Mouse (Mus musculus) heart, postnatal 0 days (tissue): ENCODE data around the gene Coa7. TPM values are rescaled to one million over a fixed set of nuclear protein-coding genes. Genes with fewer than 3 reads are reported as not detected.

Experiments used
- ATAC-seq: fragments of 200-750 bp; cut with Nextera tagmentation; 2 replicates; pipeline ENCODE4 v1.8.0; 2017; ENCODE audit warnings: low read depth, moderate number of reproducible peaks, moderate library complexity; ENCODE audit not compliant: insufficient read depth
- DNase-seq: peaks from one replicate; pipeline ENCODE4 v3.0.0-alpha.2; 2016; ENCODE audit warnings: low spot score
- H3K27ac ChIP-seq: fragments of 300-500 bp; sonication (generic); 2 replicates; pipeline ENCODE4 v1.5.1; 2014; ENCODE audit warnings: low read depth, mild to moderate bottlenecking
- H3K27me3 ChIP-seq: fragments of 300-500 bp; sonication (generic); 2 replicates; pipeline ENCODE4 v1.6.1; 2014; ENCODE audit warnings: low read length, mixed read lengths; ENCODE audit not compliant: control insufficient read depth, insufficient read depth
- H3K36me3 ChIP-seq: fragments of 300-500 bp; sonication (generic); replicated peaks from 2 replicates; pipeline ENCODE4 v1.6.1; 2014; ENCODE audit warnings: low read length, mixed read lengths; ENCODE audit not compliant: control insufficient read depth, insufficient read depth
- H3K4me1 ChIP-seq: fragments of 300-500 bp; sonication (generic); 2 replicates; pipeline ENCODE4 v1.6.1; 2014; ENCODE audit warnings: antibody characterized with exemption; ENCODE audit not compliant: control insufficient read depth, insufficient read depth
- H3K4me2 ChIP-seq: fragments of 300-500 bp; sonication (generic); 2 replicates; pipeline ENCODE4 v1.6.1; 2014; ENCODE audit warnings: low read depth, mild to moderate bottlenecking, low read length, moderate library complexity
- H3K4me3 ChIP-seq: fragments of 300-500 bp; sonication (generic); 2 replicates; pipeline ENCODE4 v1.5.1; 2014; ENCODE audit warnings: low read depth, low read length
- H3K9ac ChIP-seq: fragments of 300-500 bp; sonication (generic); replicated peaks from 2 replicates; pipeline ENCODE4 v1.6.1; 2014; ENCODE audit warnings: low read depth, low read length, mixed read lengths
- H3K9me3 ChIP-seq: fragments of 300-500 bp; sonication (generic); replicated peaks from 2 replicates; pipeline ENCODE4 v1.6.1; 2016; ENCODE audit warnings: low read length; ENCODE audit not compliant: control insufficient read depth
- CTCF ChIP-seq: IDR thresholded peaks from 2 replicates; pipeline ENCODE4 v1.5.1; 2016; ENCODE audit warnings: antibody characterized with exemption, control low read depth, low read depth
- EP300 ChIP-seq: IDR thresholded peaks from 2 replicates; pipeline ENCODE4 v1.6.1; 2016; ENCODE audit warnings: antibody characterized with exemption, low read depth
- WGBS: fragments of 180-500 bp; shearing (Covaris S2); extraction: QIAGEN DNeasy Blood & Tissue Kit; methylation state at CpG from one replicate; pipeline ENCODE4 v1.1.7; 2014; 5-methylcytosine and 5-hydroxymethylcytosine counted together
- polyA plus RNA-seq: library from polyadenylated mRNA; unstranded; fragments of >200 nt; fragmentation: Nextera tagmentation; extraction: Ambion mirVana; gene quantifications from 2 replicates; pipeline ENCODE4 v1.2.1, GENCODE M21; 2015
- total RNA-seq: library from RNA; depleted of rRNA; stranded (reverse); fragments of >200 nt; gene quantifications from 2 replicates; pipeline ENCODE4 v1.2.3, GENCODE M21; 2014; ENCODE audit warnings: low replicate concordance; rRNA removed

The Coa7 gene
- total and polyA plus RNA-seq, 2 experiments from 2014 or later = 26.0 to 61.7 TPM

DNA sequence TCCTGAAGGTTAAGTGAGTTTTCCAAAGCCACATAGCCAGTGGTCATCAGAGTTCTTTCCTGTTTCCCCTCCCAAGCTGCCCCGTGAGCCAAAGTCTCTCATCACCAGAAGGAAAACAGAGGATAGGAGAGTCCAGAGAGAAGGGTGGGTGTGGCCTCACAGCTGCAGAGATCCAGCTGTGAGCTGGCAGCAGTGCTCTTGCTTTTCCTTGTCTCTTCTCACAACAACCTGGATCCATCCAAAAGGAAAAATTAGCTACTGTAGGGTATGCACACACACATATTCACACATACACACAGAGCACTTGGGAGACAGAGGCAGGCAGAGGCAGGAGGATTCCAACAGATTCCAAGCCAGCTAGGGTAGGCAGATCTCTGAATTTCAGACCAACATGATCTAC, 58.1 kb downstream of the Coa7 start:
- Histone ChIP-seq H3K27ac (no peak overlapping the region), H3K4me2 (no peak overlapping the region), H3K36me3 (no peaks in the 10 kb centered on the region), H3K27me3 (peaks cover 14% of the 10 kb centered on the region), H3K9me3 (no peaks in the 10 kb centered on the region), H3K4me3 (no peak overlapping the region), H3K9ac (no peak overlapping the region), H3K4me1 (peaks cover 21% of the 10 kb centered on the region)
- 23% methylated on average over 1 of the region's 1 CpGs for WGBS
- TF ChIP-seq EP300 (no peak), CTCF (no peak)
- no peak for DNase-seq
- no peak for ATAC-seq

- DNase-seq = peak; percentile 26
- peaks cover 14% of the 10 kb centered on the region for H3K27me3 ChIP-seq
- 37% methylated on average over 4 of the region's 4 CpGs for WGBS
- H3K27ac ChIP-seq = peak overlapping the region; percentile 85
- H3K9me3 ChIP-seq = no peaks in the 10 kb centered on the region
- H3K4me1 ChIP-seq = peaks cover 22% of the 10 kb centered on the region
- peak overlapping the region; percentile 66 for H3K4me2 ChIP-seq
- H3K36me3 ChIP-seq = no peaks in the 10 kb centered on the region
- 0 out of 2 replicates have a peak overlapping the region, but pooled peaks have one; percentile 41 for H3K4me3 ChIP-seq
- peak; percentile 34; the same call in 1 of the 2 replicates for ATAC-seq
- H3K9ac ChIP-seq = no peak overlapping the region
- TF ChIP-seq EP300 = no peak
- no peak for TF ChIP-seq CTCF
Observed at GRCm38 (mm10) chr4:108387106-108387505, 59.2 kb downstream of the Coa7 start.

- H3K4me3 ChIP-seq = peak overlapping the region; percentile 41
- peak; percentile 60; the same call in 1 of the 2 replicates for TF ChIP-seq EP300
- TF ChIP-seq CTCF = peak; percentile 34
- H3K9ac ChIP-seq = peak overlapping the region; percentile 58
- peaks cover 22% of the 10 kb centered on the region for H3K4me1 ChIP-seq
- H3K27me3 ChIP-seq = peaks cover 7% of the 10 kb centered on the region
- DNase-seq (peak; percentile 97), ATAC-seq (peak; percentile 92)
- WGBS = 4% methylated on average over 18 of the region's 18 CpGs
- H3K27ac ChIP-seq = peak overlapping the region; percentile 85
- no peaks in the 10 kb centered on the region for H3K36me3 ChIP-seq
- H3K9me3 ChIP-seq = no peaks in the 10 kb centered on the region
- peak overlapping the region; percentile 66 for H3K4me2 ChIP-seq
Observed at GRCm38 (mm10) chr4:108387681-108388253, 59.8 kb downstream of the Coa7 start.

DNA sequence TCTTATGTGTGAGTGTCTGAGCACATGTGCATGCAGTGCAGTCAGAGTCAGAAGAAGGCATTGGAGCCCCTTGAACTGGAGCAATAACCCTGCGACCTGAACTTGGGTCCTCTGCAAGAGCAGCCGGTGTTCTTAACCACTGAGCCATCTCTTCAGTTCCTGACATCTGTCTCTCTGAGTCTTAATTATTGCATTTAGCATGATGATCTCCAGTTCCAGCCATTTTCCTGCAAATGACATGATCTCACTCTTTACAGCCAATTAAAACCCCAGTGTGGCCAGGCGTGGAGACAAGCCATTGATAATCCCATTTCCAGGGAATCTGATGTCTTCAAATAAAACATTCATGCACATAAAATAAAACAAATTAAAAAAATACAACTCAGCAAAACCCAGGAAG, 60.8 kb downstream of the Coa7 start:
- H3K27me3 ChIP-seq = peaks cover 5% of the 10 kb centered on the region
- WGBS = 87% methylated on average over 3 of the region's 3 CpGs
- H3K4me1 ChIP-seq = peaks cover 22% of the 10 kb centered on the region
- no peak for TF ChIP-seq CTCF
- TF ChIP-seq EP300 = no peak
- ATAC-seq = no peak
- no peak overlapping the region for H3K4me2 ChIP-seq
- H3K9ac ChIP-seq = no peak overlapping the region
- no peak for DNase-seq
- H3K4me3 ChIP-seq = no peak overlapping the region
- no peaks in the 10 kb centered on the region for H3K9me3 ChIP-seq
- no peaks in the 10 kb centered on the region for H3K36me3 ChIP-seq
- peak overlapping the region; percentile 85; the same call in 1 of the 2 replicates for H3K27ac ChIP-seq

DNA sequence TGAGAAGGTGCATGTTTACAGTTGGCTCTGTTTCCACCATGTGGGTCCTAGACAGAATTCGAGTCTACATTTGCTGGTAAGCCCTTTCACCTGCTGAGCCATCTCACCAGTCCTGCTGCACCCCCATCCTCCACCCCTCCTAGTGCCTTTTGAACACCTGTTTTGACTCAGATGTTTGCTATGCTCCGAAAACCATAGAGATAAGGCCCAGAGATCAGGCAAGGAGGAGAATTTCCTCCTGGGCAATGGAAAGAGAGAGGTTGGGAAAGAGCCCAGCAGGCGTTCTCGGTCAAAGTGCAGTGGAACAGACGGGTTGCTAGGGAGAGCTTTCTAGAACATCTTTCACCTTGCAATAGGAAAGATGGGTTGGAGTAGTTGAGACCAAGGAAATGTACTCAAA, 63.2 kb downstream of the Coa7 start:
- no peak overlapping the region for H3K4me3 ChIP-seq
- ATAC-seq = no peak
- H3K4me2 ChIP-seq = no peak overlapping the region
- no peak overlapping the region for H3K27ac ChIP-seq
- 69% methylated on average over 5 of the region's 5 CpGs for WGBS
- no peaks in the 10 kb centered on the region for H3K27me3 ChIP-seq
- DNase-seq = no peak
- no peak overlapping the region for H3K9ac ChIP-seq
- no peaks in the 10 kb centered on the region for H3K36me3 ChIP-seq
- H3K4me1 ChIP-seq = peaks cover 22% of the 10 kb centered on the region
- peaks cover 5% of the 10 kb centered on the region for H3K9me3 ChIP-seq
- TF ChIP-seq CTCF (no peak), EP300 (no peak)

Other genes starting within 250 kb of the Coa7 start
- 2.3 and 5.0 TPM in 2 replicates for gene Podn, start 231.7 kb upstream of the Coa7 start, total RNA-seq
- gene Podn, start 231.7 kb upstream of the Coa7 start, polyA plus RNA-seq = 0.53 and 0.92 TPM in 2 replicates
- 115 and 160 TPM in 2 replicates for gene Scp2, start 183.1 kb upstream of the Coa7 start, total RNA-seq
- 243 and 246 TPM in 2 replicates for gene Scp2, start 183.1 kb upstream of the Coa7 start, polyA plus RNA-seq
- 39.0 and 48.5 TPM in 2 replicates for gene Echdc2, start 162.7 kb upstream of the Coa7 start, total RNA-seq
- 27.1 and 28.0 TPM in 2 replicates for gene Echdc2, start 162.7 kb upstream of the Coa7 start, polyA plus RNA-seq
- gene Zyg11a, start 110.1 kb upstream of the Coa7 start, total RNA-seq = not detected in 2 replicates
- gene Zyg11a, start 110.1 kb upstream of the Coa7 start, polyA plus RNA-seq = not detected in 2 replicates
- gene Zyg11b, start 27.0 kb upstream of the Coa7 start, total RNA-seq = 25.2 and 30.3 TPM in 2 replicates
- gene Zyg11b, start 27.0 kb upstream of the Coa7 start, polyA plus RNA-seq = 5.6 and 6.5 TPM in 2 replicates
- gene Shisal2a, start 55.2 kb downstream of the Coa7 start, total RNA-seq = 2.2 TPM in 1 of 2 replicates, not detected in the other
- 1.4 and 2.0 TPM in 2 replicates for gene Shisal2a, start 55.2 kb downstream of the Coa7 start, polyA plus RNA-seq
- gene Gpx7, start 78.8 kb downstream of the Coa7 start, total RNA-seq = 62.7 and 74.2 TPM in 2 replicates
- 51.7 and 52.3 TPM in 2 replicates for gene Gpx7, start 78.8 kb downstream of the Coa7 start, polyA plus RNA-seq
- gene Tut4, start 131.3 kb downstream of the Coa7 start, total RNA-seq = 30.2 and 56.3 TPM in 2 replicates
- gene Tut4, start 131.3 kb downstream of the Coa7 start, polyA plus RNA-seq = 35.8 and 38.9 TPM in 2 replicates